Mouse (Mus musculus) R1 (cell line): Measurements from ENCODE around the gene Tfap2e.

ENCODE experiments used
- DNase-seq: peaks from one replicate; pipeline ENCODE4 v3.0.0-alpha.2; 2018; ENCODE audit warnings: low read depth, low spot score

Gene Tfap2e

GRCm38 (mm10) chr4:126752024-126752607 is 16.1 kb upstream of the Tfap2e start:
- peak; percentile 47 for DNase-seq

- DNase-seq = no peak
Observed at GRCm38 (mm10) chr4:126751556-126752023, 15.6 kb upstream of the Tfap2e start.

GRCm38 (mm10) chr4:126750863-126751555 is 15.0 kb upstream of the Tfap2e start:
- DNase-seq = no peak

GRCm38 (mm10) chr4:126750046-126750683 is 14.1 kb upstream of the Tfap2e start:
- DNase-seq = no peak

GRCm38 (mm10) chr4:126749553-126749952 is 13.5 kb upstream of the Tfap2e start:
- no peak for DNase-seq

GRCm38 (mm10) chr4:126748381-126748780 is 12.3 kb upstream of the Tfap2e start:
- no peak for DNase-seq

- no peak for DNase-seq
Observed at GRCm38 (mm10) chr4:126746194-126746840, 10.3 kb upstream of the Tfap2e start.

- peak; percentile 67 for DNase-seq
Observed at GRCm38 (mm10) chr4:126745506-126746193, 9.6 kb upstream of the Tfap2e start.

- no peak for DNase-seq
Observed at GRCm38 (mm10) chr4:126744831-126745230, 8.8 kb upstream of the Tfap2e start.

GRCm38 (mm10) chr4:126743713-126744112 is 7.7 kb upstream of the Tfap2e start:
- peak; percentile 64 for DNase-seq

- DNase-seq = no peak
Observed at GRCm38 (mm10) chr4:126742976-126743375, 6.9 kb upstream of the Tfap2e start.

GRCm38 (mm10) chr4:126741448-126741847 is 5.4 kb upstream of the Tfap2e start:
- peak; percentile 87 for DNase-seq

GRCm38 (mm10) chr4:126739966-126740676 is 4.1 kb upstream of the Tfap2e start:
- peak; percentile 87 for DNase-seq

GRCm38 (mm10) chr4:126735382-126736000 is 549 bp downstream of the Tfap2e start:
- DNase-seq = peak; percentile 23

- peak; percentile 44 for DNase-seq
Observed at GRCm38 (mm10) chr4:126734700-126735381, 1.2 kb downstream of the Tfap2e start.

GRCm38 (mm10) chr4:126734001-126734603 is 1.9 kb downstream of the Tfap2e start:
- DNase-seq = peak; percentile 36

GRCm38 (mm10) chr4:126732531-126733380 is 3.3 kb downstream of the Tfap2e start:
- DNase-seq = no peak

GRCm38 (mm10) chr4:126732111-126732510 is 3.9 kb downstream of the Tfap2e start:
- no peak for DNase-seq

GRCm38 (mm10) chr4:126707439-126707826 is 28.6 kb downstream of the Tfap2e start:
- DNase-seq = no peak
